Mouse (Mus musculus) right cerebral cortex, adult 18-20 months (tissue): Measurements from ENCODE around the gene Polr3c.
"Not testable (repeated sequence)": the region's sequence is repeated elsewhere in the genome, so short reads cannot be mapped to it uniquely, and the experiment has no call there.

Experiments used
- DNase-seq: peaks from one replicate; pipeline ENCODE4 v3.0.0; 2022; ENCODE audit warnings: mixed read lengths

Gene Polr3c

DNA sequence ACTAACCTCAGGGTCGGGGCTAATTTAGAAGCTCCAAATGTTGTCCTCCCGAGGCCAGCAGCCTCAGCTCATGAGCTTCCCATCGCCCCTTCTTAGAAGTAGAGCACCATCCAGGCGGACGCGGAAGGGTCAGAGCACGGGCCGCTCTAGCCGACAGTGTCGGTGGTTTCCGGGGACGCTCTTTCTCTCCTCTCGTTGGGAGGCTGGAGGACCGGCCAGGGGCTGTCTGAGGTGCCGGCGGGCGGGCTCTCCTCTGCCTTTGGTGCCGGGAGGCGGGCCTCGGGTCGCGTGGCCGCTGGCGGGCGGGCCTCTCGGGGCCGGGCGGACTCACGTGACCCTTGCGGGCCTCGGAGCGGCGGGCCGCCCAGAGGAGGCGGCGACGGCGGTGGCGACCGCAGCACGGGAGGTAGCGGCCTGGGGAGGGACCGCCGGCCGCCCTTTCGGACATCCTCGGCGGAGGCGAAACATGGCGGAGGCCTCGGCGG lies at the start of gene Polr3c, which contains the start of gene Rnf115:
Gene Polr3c (minus strand): TSS at position 286 of the 485 bp plus-strand sequence.
Gene Rnf115 (plus strand): TSS at position 322 of the 485 bp plus-strand sequence.
- peak; percentile 97 for DNase-seq

DNA sequence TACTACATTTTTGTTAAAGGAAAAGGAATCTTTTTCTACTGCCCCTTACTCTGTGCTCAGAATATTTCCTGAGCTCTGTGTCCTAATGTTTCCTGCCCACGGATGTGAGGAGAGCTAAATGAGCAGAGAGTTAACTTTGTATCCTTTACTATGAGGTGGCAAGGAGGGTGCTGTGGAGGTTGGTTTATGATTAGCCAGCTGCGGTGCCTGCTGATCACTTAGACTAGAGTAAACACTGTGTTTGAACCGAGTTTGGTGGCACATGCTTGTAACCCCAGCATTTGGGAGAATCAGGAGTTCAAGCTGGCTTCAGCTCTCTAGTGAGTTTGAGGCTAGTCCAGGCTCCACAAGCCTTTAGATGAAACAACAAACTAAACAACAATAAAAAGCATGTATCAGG lies 49.7 kb upstream of the Polr3c start:
- no peak for DNase-seq

DNA sequence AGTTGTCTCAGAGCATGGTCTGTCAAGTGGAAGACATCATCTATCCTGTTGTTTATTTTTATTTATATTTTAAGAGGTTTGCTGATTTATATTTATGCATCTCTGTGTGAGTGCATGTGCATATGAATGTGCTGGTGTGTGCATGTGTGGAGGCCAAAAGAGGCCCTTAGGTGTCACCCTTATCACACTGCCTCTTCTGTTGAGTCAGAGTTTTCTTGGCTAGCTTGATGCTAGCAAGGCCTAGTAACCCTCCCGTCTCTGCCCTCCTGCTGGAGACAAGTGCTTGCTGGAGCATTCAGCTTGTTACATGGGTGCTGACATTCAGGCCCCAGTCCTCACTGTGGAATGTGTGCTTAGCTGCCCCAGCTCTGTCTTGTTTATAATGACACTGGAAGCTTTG lies 45.5 kb upstream of the Polr3c start:
- no peak for DNase-seq

DNA sequence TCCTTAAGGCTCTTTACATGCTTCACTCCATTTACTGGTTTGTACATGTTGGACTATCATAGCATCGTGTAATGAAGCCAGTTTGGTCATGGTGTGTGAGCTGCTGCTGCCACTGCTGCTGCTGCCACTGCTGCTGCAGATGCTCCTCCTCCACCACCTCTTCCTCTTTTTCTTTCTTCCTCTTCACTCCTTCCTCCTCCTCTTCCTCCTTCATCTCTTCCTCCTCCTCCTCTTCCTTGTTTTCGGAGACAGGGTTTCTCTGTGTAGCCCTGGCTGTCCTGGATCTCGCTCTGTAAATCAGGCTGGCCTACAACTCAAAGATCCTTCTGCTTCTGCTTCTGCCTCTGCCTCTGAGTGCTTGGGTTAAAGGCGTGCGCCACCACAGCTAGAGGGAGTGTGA lies 42.5 kb upstream of the Polr3c start:
- DNase-seq: no peak

DNA sequence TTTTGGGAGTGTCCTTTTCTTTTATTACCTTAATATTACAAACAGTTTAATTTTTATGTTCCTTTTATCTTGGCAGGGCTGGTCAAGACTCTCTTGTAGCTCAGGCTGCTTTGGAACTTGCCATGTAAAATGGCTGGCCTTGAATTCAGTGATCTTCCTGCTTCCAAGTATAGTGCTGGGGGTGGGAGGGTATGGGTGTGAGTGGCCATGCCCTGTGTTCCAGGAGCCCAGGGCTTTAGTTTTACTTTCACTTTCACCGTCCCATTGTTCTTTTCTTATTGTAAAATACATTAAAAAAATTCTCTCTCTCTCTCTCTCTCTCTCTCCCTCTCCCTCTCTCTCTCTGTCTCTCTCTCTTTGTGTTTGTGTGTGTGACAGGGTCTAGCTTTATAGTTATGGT lies 37.1 kb upstream of the Polr3c start:
- no peak for DNase-seq

DNA sequence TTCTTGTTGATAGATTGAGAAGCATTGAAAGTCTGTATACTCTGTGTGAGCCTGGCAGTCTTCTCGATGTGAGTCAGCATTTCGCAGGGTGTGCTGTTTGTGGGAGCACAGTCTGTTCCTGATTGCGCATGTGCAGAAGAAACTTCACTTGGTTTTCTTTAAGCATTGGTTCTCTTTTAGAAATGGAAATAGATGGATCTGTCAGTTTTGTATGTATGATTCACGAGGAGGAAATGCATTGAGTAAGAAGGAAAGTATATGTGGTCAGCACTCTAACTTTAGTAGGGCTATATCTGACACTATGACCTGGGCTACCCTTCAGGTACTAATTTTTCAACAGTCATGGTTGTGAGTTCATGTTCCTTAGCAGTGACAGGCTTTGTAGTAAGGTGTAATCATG lies 32.3 kb upstream of the Polr3c start:
- DNase-seq: peak; percentile 57

DNA sequence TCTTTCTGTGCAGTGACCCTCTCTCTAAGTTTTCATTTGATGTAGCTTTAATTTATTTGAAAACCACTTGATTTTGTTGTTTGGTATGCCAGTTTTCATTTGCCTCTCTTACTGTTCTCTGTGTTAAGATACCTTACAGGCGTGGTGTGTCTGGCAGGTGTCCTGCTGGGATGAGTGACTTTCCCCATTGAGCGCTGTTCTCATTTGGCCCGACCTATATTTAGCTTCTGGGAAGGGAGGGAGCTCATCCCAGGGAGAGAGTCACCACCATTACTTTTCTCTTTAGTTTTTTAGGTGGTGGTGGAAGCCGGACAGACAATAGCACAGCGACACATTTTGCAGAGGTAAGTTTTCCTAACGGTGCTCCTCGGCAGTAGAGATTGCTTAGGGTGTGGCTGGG lies 30.3 kb upstream of the Polr3c start:
- no peak for DNase-seq

DNA sequence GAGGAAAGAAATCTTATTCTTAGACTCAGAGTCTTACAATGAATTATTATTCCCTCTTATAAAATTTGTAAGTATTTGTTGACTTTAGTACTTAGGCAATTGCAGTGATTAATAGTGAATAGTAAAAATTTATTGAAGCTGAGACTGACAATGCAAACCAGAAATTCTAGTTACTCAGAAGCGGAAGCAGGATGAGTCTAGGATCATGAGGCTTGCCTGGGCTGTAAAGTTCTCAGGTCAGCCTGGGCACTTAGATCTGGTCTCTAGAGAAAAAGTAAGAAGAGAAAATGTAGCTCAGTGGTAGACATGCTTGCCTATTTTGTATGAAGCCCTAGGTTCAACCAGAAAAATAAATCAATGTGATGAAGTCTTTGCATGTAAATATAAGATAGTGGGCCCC lies 28.5 kb upstream of the Polr3c start:
- no peak for DNase-seq

DNA sequence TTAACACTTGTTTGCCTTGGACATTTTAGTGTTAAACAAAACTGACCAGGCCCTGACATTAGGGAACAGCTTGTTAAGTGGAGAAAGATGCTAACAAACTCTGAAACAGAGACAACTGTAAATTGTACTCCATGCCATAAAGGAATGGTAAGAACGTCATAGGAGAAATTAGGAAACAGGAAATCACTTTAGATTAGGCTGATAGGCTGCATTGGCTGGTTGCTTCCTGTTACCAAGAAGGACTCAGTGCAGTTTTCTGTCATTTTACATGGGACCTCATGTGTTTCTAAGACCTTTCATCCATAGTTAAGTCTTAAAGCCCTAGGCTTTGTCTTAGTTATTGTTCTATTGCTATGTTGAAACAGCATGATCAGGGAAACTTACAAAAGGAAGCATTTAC lies 19.4 kb upstream of the Polr3c start:
- no peak for DNase-seq

DNA sequence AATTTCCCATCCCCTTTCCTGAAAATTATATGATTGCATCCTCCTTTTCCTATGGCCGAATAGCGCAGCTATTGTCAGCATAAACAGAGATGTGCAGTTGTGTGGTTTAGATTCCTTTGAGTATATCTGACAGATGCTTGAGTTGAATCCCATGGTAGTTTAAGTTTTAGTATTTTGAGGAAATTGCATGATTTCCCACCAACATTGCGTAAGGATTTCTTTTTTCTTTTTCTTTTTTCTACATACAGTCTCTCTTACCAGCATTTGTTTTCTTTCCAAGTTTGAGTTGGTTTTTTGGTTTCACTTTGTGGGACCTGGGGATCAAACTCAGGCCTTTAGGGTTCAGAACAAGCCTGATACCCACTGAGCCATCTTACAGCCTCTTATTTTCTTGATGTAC lies 16.9 kb upstream of the Polr3c start:
- no peak for DNase-seq

DNA sequence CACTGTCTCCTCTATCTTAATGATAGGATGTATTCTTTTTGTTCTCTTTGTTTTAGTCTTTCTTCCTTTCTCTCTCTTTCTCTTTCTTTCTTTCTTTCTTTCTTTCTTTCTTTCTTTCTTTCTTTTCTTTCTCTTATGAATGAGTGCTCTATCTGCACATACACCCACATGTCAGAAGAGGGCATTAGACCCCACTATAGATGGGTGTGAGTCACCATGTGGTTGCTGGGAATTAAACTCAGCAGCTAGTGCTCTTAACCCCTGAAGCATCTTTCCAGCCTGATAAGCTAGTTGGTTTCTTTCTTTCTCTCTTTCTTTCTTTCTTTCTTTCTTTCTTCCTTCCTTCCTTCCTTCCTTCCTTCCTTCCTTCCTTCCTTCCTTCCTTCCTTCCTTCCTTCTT lies 12.9 kb upstream of the Polr3c start:
- not testable (repeated sequence) for DNase-seq

DNA sequence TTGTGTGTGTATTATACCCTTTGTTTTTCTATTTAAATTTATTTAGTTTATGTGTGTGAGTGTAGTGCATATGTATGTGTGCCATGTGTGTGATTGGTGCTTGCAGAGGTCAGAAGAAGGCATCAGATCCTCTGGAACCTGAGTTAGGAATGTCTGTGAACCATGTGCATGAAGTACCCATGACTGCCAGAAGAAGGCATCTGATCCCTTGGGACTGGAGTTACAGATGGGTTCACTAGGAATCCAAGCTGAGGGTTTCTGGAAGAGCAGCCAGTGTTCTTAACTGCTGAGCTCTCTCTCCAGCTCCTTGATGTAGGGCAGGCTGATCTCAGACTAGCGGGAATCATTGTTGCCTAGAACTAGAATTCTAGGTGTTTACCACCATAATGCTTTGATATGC lies 10.6 kb upstream of the Polr3c start:
- DNase-seq: no peak

DNA sequence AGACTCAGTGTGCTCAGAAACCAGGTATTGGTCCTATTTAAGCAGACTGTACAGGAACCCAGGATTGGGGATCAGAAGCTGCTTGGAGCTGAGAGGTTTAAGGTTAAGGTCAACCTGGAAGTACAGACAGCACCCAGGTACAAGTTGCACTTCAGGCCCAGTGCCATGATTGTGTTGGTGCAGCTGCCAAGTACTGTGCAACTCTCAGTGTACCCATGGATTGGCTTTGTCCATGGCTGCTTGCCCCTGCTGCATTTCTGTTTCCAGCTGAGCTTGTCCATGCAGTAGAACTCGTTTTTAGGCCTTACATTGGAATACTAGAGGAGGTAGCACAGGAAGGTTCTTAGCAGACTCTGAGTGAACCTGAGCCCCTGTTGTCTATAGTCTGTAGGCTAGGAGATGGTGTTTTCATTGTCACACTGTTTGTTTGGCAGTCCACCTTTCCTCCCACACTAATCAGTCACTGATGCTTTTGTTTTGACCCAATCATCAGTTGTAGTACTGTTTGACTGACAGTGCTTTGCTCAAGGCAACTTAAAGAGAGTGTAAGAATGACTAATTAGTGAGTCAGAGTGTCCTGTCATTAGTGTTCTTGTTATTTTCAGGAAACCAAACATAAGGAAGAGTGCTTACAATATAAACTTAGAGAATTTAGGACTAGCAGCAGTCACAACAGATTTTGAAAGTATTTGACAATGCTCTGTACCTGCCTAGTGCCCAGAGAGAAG lies 9.7 kb upstream of the Polr3c start:
- DNase-seq: no peak

DNA sequence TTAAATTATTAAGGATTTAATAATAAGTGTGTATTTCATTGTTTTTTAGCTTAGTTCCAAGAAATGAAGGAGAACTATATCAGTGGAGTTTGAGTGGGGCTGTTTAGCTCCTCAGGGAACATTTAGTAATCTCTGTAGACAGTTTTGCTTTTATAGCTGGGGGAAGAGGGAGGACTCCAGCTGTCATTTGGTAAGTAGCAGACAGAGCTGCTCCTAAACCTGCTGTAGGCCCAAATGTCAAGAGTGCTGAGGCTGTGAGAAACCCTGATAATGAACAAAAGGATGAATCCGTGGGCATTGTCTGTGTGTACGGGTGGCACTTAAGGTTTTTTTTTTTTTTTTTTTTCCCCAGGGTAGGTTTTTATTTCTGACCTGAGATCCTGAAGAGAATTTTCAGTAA lies 7.8 kb upstream of the Polr3c start:
- no peak for DNase-seq

DNA sequence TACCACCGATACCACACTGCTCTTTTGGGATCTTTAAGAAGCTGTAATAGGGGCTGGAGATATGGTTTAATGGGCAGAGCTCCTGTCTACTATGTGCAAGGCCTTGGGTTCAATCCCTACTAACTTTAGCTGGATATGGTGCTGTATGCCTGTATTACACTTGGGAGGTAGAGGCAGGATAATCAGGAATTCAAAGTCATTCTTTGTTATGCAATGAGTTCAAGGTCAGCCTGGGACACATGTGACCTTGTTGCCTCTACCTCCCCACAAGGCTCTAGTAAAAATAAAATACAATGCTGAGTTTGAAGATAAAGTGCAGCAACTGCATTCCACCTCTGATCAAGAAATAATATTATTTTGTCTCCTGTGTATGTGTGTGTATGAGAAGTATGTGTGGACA lies 6.6 kb upstream of the Polr3c start:
- no peak for DNase-seq

DNA sequence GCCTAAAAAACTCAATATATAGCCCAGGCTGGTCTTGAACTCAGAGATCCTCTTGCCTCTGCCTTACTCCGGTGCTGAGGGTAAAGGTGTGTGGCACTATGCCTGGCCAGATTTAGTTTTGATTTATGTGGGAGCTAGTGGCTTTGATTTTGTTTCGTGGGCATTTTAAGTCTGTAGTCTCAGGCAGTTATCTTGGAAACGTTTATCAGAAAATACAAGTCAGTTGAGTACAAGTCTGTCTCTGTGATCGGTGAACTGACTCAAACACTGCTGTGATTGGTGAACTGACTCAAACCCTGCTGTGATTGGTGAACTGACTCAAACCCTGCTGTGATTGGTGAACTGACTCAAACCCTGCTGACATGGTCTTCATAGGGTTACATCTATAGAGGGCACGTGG lies 3.4 kb upstream of the Polr3c start:
- DNase-seq: no peak

DNA sequence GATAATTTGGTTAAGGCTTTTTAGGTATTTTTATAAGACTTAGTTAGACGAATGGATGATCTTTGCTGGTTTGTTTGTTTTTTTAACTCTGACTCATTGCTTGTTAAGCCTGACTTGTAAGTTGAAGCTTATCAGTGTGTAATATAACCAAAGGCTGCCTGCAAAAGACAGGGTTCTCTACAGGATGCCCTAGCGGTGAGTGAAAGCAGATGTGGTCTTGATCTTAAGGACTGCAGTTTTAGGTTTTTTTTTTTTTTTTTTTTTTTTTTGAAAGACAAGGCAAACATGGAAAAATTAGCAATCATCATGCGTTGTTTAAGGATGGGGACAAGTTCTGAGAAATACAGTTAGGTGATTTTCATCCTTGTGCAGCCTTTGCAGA lies 2.0 kb upstream of the Polr3c start:
- no peak for DNase-seq

DNA sequence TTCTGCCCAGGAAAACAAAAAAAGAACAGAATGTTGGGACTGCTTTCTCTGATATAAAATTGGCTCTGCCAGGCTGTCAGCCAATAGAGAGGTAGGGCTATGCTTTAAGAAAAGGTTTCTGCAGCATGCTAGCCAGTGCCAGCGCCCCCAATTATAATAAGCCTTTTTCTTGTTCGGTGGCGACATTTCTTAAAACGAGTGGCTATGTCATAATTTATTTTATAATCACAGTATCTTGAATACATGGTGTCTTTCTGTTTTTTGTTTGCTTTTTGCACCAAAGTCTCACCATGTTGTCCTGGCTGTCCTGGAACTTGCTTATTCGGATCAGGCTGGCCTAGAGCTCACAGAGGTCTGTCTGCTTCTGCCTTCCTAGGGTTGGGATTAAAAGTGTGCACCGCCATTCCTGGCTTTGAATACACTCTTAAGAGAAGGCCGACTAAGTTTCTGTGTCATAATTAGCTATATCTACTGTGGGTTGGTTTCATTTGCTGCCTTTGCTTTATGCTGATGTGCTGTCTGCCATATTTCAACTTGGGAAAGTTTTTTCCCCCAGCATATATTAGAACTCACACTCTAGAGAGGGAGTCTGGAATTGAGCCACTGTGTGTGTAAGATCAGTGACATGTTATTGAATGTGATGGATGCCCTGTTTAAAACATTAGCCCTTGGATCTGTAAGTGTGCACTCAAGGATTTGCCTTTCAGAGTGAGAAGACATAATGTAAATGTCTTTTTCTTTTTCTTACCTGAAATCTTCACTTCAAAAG lies 1.4 kb upstream of the Polr3c start:
- no peak for DNase-seq

DNA sequence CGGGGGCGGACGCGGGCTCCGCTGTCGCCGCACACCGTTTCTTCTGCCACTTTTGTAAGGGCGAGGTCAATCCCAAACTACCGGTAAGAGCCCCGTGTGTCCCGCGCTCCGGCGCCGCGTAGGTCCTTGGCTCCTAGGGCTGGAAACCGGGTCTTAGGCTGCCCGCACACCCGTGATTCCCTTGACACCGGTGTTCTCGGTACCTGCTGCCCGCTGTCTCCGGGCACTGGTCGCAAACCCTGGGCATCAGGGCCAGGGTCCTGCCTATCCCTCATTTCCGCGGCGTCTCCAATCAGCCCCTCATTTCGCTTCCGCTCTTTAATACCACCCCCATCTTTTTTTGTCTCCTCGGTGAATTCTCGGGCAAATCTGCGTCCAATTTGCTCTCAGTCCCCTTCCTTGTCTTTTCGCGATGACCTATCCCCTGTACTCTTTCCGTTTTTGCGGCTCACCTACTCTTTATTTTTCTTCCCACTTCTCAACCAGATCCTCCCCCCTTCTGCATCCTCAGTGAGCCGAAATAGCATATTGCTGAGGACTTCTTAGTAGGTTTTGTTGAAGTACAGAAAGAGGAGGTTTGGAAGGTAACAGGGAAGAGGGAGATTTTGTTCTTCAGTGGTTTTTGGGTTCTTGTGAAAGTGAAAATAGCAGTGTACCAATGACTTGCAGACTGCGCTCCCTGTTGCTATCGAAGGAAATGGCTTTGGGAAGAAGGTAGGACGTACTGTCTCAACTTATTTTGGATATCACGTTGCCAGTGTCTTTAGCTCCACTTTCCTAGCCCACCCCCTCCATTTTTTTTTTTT lies 603 bp upstream of the Polr3c start:
- no peak for DNase-seq

DNA sequence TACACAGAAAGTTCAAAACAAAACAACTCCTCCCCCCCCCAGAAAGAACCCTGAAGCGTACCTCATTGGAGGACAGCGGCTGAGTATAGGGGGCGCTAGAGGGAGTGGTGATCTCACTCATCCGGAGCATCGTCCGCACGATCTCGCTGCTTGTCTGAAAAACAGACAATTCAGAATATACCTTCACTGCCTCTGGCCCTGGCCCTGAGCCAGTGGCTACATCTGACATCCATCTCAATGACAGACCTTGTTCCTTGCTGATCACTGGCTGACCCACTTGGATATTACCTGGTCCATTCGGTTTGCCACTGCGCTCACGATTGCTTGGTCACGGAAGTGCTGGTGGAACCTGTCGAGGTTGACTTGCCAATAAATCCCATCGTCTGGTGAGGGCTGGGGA lies 8.3 kb downstream of the Polr3c start:
- peak; percentile 52 for DNase-seq

DNA sequence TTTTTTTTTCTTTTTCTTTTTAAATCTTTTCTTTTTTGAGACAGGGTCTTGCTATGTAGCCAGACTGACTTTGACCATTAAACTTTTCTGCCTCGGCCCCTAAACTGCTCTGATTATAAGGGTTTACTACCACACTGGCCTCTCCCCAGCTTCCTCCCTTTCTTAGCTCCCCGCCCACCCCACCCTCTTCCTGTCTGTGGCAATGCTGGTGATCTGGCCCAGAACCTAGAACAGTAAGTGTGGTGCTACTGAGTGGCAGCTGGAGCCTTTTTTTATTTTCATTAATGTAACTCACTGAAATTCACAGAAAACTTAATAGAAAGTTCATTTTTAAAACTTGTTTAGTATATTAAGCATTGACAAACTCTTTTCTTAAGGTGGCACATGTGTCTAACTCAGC lies 11.6 kb downstream of the Polr3c start:
- DNase-seq: no peak

DNA sequence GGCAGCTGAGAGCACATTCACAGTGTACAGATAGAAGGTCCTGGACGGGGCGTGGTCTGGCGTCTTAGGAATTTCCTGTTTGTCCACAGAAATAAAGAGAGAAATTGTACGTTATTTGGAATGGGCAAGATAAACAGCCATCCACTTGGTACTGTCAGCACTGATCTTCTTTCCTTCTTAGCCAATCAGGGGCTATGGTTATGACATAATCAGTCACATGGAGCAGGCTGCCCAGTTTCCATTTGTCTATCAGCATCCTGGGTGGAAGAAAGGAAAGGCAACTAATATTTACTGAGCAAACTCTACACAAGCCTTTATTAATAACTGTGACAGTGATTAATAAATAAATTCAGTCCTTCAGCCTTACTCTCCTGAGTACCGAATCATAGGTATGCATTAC lies 13.1 kb downstream of the Polr3c start:
- no peak for DNase-seq

DNA sequence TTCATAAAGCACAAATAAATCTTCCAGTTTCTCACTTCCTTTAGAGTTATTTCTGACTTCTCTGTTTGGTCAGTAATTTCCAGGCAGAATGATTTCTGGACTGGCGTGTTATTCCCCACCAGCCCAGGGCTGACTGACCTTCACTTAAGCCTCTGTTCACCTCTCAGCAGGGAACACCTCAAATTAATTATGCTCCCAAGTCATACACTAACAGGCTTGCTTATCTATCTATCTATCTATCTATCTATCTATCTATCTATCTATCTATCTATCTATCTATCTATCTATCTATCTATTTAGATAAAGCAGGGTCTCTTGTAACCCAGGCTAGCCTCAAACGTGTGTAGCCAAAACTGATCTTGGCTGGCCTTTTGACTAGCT lies 18.8 kb downstream of the Polr3c start:
- DNase-seq: no peak
